Mouse (Mus musculus): ENCODE measurements around the gene Gm14401.
"Not testable (repeated sequence)": the region's sequence is repeated elsewhere in the genome, so short reads cannot be mapped to it uniquely, and the experiment has no call there.

Gene Gm14401

DNA sequence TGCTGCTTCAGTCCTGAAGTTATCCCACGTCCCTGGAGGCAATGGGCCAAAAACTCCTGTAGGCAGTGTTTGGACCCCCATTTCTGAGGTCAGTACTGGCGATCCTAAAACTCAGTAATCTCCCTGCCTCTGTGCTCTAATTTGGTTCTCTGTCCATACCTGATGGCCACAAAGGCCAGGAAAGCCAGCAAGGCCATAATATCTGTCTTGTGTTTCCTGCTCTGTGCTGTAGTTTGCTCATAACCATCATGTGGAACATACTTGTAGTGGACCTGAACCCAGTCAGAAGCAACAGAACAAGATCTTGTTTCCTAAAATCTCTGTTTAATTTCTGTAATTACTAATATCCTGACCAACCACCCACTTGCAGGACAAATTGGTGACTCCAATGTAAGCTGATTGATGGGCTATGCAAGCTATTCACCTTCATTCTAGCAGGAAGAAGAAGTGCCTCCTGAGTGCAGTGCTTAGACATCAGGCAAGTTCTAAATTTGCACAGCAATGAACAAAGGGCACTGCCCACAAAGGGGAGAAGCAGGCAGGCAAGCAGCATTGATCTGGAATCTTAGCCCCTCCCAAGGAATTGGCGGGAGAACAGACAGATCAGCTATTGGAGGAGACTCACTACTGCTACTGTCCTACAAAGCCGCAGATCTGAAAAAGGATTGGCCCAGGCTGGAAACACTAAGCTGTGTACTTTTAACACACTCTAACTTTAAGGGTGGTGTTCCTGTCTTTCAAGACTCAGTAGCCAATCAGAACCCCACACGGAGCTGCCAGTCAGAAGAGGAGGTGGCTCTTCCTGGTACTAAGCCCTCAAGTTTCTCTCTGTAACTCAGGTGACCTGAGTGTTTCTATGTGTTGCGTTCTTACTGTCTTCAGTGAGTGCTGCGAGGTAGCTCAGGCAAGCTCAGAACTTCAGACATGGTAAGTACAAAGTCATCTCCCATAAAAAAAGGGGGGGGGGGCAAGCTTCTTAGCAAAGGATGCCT is at the start of gene Gm14401:
Gene Gm14401 (plus strand): TSS at position 889 of the 992 bp plus-strand sequence.
- not testable (repeated sequence) for DNase-seq (ENCODE audit: low spot score in 2 of 2)

DNA sequence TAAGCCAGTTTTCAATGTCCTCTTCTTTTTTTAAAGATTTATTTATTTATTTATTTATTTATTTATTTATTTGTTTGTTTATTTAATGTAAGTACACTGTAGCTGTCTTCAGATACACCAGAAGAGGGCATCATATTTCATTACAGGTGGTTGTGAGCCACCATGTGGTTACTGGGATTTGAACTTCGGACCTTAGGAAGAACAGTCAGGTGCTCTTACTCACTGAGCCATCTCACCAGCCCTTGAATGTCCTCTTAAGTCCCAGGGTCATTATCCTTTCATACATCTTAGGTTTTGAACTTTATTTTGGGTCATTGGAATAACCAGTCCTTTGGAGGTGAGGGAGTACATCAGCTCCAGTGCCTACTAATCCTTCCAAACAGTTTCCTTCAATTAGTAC is 1.3 kb upstream of the Gm14401 start:
- DNase-seq (ENCODE audit: low spot score in 2 of 2), result not testable (repeated sequence)

DNA sequence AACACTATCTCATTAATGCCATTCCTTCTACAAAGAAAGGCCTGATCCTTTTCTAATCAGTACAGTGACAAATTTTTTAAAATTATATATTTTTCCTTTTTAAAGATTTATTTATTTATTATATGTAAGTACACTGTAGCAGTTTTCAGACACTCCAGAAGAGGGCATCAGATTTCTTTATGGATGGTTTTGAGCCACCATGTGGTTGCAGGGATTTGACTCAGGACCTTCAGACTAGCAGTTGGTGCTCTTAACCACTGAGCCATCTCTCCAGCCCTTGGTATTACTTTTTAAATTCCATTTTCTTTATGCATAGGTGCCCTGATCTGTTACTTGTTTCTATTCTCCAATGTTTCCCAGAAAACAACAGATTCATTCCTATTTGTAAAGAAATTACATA is 895 bp downstream of the Gm14401 start:
- not testable (repeated sequence) for DNase-seq (ENCODE audit: low spot score in 2 of 2)

DNA sequence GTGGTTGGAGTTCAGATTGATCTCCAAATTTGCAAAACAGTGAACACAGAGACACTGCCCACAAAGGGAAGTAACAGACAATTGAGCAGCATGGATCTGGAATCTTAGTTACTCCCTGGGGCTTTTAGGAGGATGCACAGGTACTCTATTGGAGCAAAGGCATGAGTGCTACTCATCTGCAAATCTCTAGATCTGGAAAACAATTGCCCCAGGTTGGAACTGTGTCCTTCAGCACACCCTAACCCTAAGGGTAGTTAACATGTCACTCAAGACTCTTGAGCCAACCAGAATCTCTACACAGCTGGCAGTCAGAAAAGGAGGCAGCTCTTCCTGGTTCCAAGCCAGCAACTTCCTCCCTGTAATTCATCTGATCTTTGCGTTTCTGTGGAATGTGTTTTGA is 5.7 kb downstream of the Gm14401 start:
- DNase-seq (ENCODE audit: low spot score in 2 of 2), result not testable (repeated sequence)

DNA sequence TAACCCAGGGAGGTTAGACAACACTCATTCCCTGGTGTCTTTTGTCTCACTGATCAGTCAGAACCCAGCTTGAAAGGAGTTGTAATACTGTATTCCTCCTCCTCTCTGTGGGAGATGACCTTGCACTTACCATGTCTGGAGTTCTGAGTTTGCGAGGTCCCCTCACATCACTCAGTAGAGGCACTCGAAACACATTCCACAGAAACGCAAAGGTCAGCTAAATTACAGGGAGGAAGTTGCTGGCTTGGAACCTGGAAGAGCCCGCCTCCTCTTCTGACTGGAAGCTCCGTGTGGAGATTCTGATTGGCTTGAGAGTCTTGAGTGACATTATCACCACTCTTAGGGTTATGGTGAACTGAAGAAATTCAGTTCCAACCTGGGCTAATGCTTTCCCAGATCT is 35.0 kb downstream of the Gm14401 start:
- not testable (repeated sequence) for DNase-seq (ENCODE audit: low spot score in 2 of 2)

DNA sequence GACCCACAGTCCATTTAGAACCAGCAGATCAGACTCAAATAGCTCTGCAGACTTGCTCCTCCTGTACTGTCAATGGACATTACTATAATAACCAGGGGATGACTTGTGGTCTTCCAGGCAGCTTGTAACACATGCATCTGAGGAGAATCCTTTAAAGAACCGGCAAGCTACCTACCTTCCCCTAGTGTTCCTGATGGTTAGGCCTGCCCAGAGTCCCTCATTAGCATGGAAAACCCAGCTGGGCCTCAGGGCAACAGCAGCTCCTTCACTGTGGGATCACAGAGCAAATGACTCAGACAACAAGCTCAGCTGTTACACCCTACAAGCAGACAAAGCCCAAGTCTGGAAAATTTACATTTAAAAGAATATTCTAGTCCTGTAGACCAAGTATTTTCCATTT is 55.0 kb downstream of the Gm14401 start:
- not testable (repeated sequence) for DNase-seq (ENCODE audit: low spot score in 2 of 2)

Measured in frontal cortex, postnatal 14 days (tissue).